Mouse (Mus musculus): ENCODE results near the gene Cacna2d3. TPM values are rescaled to one million over a fixed set of nuclear protein-coding genes. Genes with fewer than 3 reads are reported as not detected.

The Cacna2d3 gene
- total and polyA plus RNA-seq, 3 experiments: not detected

DNA sequence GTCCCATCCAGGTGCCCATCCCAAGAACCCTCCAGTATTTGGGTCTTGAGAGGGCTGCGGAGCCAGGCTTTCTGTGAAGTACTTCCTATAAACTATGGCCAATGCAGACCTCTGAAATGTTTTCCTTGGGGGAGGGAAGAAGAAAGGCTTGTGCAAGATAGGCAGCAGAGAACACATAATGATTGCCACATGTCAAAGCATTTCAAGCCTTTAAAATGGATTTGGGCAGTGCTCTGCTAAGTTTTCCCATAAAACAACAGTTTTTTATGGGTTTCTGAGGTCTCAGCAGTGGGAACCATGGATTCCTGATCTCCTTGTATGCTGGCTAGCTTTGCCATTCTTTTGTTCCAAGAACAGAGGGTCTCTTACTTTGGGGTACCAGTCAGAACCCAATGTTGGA lies 834.3 kb downstream of the Cacna2d3 start:
- no peak for TF ChIP-seq MYC (IDR thresholded peaks at IDR 0.05; ENCODE audit: low read depth, low read length)
- TF ChIP-seq CHD1 (IDR thresholded peaks at IDR 0.05; ENCODE audit: low read depth, low read length): no peak
- no peak for TF ChIP-seq NRF1 (IDR thresholded peaks at IDR 0.05; ENCODE audit: insufficient read depth, low read depth, low read length, poor library complexity, severe bottlenecking)
- no peak for TF ChIP-seq E2F4 (IDR thresholded peaks at IDR 0.05; ENCODE audit: borderline replicate concordance, low read depth, low read length)
- TF ChIP-seq UBTF (IDR thresholded peaks at IDR 0.05; ENCODE audit: borderline replicate concordance, insufficient read depth, low read depth, low read length): no peak
- no peak for TF ChIP-seq ELF1 (IDR thresholded peaks at IDR 0.05; ENCODE audit: low read depth, low read length)
- no peak for TF ChIP-seq SIN3A (IDR thresholded peaks at IDR 0.05; ENCODE audit: low read length)
- no peak for TF ChIP-seq GATA1 (IDR thresholded peaks at IDR 0.05; ENCODE audit: low read depth, low read length)
- TF ChIP-seq MEF2A (IDR thresholded peaks at IDR 0.05; ENCODE audit: extremely low read depth, insufficient replicate concordance, low read depth, low read length, poor library complexity, severe bottlenecking): no peak
- TF ChIP-seq KAT2A (conservative IDR thresholded peaks at IDR 0.05; ENCODE audit: low read depth, low read length): no peak
- no peak for TF ChIP-seq MYB (IDR thresholded peaks at IDR 0.05; ENCODE audit: low read depth, low read length)
- no peak for TF ChIP-seq CHD2 (IDR thresholded peaks at IDR 0.05; ENCODE audit: low read length)
- TF ChIP-seq CTCF (IDR thresholded peaks at IDR 0.05 in 2 of 3, conservative IDR thresholded peaks at IDR 0.05 in 1 of 3; ENCODE audit: control insufficient read depth in 1 of 3, insufficient read depth in 1 of 3, low read depth in 2 of 3, low read length in 3 of 3, poor library complexity in 1 of 3, severe bottlenecking in 1 of 3): no peak
- no peak for TF ChIP-seq TCF12 (IDR thresholded peaks at IDR 0.05; ENCODE audit: low read depth, low read length)
- no peak for TF ChIP-seq MAFK (IDR thresholded peaks at IDR 0.05; ENCODE audit: borderline replicate concordance, low read depth, low read length)
- TF ChIP-seq TAL1 (IDR thresholded peaks at IDR 0.05; ENCODE audit: low read length): no peak
- no peak for TF ChIP-seq MAZ (IDR thresholded peaks at IDR 0.05; ENCODE audit: low read depth, low read length)
- TF ChIP-seq RCOR1 (IDR thresholded peaks at IDR 0.05; ENCODE audit: low read depth, low read length): no peak
- no peak for TF ChIP-seq ETS1 (IDR thresholded peaks at IDR 0.05; ENCODE audit: low read depth, low read length)
- Histone ChIP-seq H3K9me3 (replicated peaks; ENCODE audit: insufficient read depth, low read length) (no peaks in the 10 kb centered on the region), H3K27me3 (ENCODE audit: control insufficient read depth in 1 of 2, insufficient read depth in 2 of 2, low read length in 2 of 2) (no peaks in the 10 kb centered on the region)

GRCm38 (mm10) chr14:28886661-28887060 lies 835.0 kb downstream of the Cacna2d3 start:
- Histone ChIP-seq H3K9ac (ENCODE audit: control insufficient read depth, low read depth, low read length, poor library complexity, severe bottlenecking) (no peak overlapping the region), H3K4me3 (ENCODE audit: control insufficient read depth in 1 of 2, insufficient read depth in 1 of 2, low read depth in 2 of 2, low read length in 2 of 2) (no peak overlapping the region), H3K9me3 (replicated peaks; ENCODE audit: insufficient read depth, low read length) (no peaks in the 10 kb centered on the region), H3K27ac (ENCODE audit: control insufficient read depth, low read depth, low read length) (no peak overlapping the region), H3K27me3 (ENCODE audit: control insufficient read depth in 1 of 2, insufficient read depth in 2 of 2, low read length in 2 of 2) (no peaks in the 10 kb centered on the region), H3K4me1 (ENCODE audit: control insufficient read depth in 1 of 2, insufficient read depth in 2 of 2, low read length in 2 of 2) (no peaks in the 10 kb centered on the region), H3K79me2 (ENCODE audit: control insufficient read depth, insufficient read depth, low read length, poor library complexity) (no peaks in the 10 kb centered on the region), H3K36me3 (ENCODE audit: control insufficient read depth in 1 of 2, insufficient read depth in 2 of 2, low read length in 2 of 2) (no peaks in the 10 kb centered on the region)
- no peak for TF ChIP-seq MXI1 (IDR thresholded peaks at IDR 0.05; ENCODE audit: low read depth, low read length)
- no peak for TF ChIP-seq SMC3 (IDR thresholded peaks at IDR 0.05; ENCODE audit: low read depth, low read length)
- no peak for DNase-seq (ENCODE audit: low read depth, low spot score)

More for the DNA sequence above, 834.3 kb downstream of the Cacna2d3 start:
- no peak overlapping the region for H3K4me3 ChIP-seq (ENCODE audit: control insufficient read depth in 1 of 2, insufficient read depth in 1 of 2, low read depth in 2 of 2, low read length in 2 of 2)
- no peak for DNase-seq (ENCODE audit: low read depth, low spot score)
- no peak overlapping the region for H3K9ac ChIP-seq (ENCODE audit: control insufficient read depth, low read depth, low read length, poor library complexity, severe bottlenecking)
- no peaks in the 10 kb centered on the region for H3K4me1 ChIP-seq (ENCODE audit: control insufficient read depth in 1 of 2, insufficient read depth in 2 of 2, low read length in 2 of 2)
- no peaks in the 10 kb centered on the region for H3K79me2 ChIP-seq (ENCODE audit: control insufficient read depth, insufficient read depth, low read length, poor library complexity)
- no peak overlapping the region for H3K27ac ChIP-seq (ENCODE audit: control insufficient read depth, low read depth, low read length)
- H3K36me3 ChIP-seq (ENCODE audit: control insufficient read depth in 1 of 2, insufficient read depth in 2 of 2, low read length in 2 of 2): no peaks in the 10 kb centered on the region

Data from MEL (cell line).